Mouse (Mus musculus): ENCODE data around the gene Sept6. TPM values are rescaled to one million over a fixed set of nuclear protein-coding genes. Genes with fewer than 3 reads are reported as not detected.

Sept6 gene
- polyA plus RNA-seq, 1 experiment from 2014 or later = 14.1 TPM

DNA sequence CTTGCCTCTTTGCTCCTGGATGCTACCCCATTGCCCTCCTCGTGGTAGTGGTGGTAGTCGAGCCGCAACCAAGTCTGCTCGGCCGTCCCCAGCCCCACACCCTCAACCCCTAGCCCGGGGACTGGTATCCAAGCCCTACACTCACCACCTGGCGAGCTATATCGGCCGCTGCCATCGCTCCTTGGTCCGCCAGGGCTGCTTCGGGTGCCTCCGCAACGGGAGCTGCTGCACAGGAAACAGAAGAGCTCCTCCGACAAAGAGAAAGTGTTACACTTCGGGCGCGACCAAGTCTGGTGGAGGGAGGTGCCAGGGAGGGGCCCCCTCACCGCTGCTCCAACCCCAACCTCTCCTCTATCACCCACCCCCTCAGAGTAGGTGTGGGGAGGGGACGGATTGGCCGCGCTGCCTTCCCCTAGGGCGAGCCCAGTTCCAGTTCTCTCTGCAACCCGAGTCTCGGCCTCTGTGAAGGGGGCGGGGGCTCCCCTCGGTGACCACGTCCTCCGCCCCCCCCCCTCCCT lies 2.3 kb downstream of the Sept6 start:
- H3K27me3 ChIP-seq (replicated peaks; ENCODE audit: control insufficient read depth, insufficient read depth, low read length) = no peaks in the 10 kb centered on the region
- H3K4me3 ChIP-seq (ENCODE audit: low read depth, low read length) = peak overlapping the region; percentile 50
- peak overlapping the region; percentile 75 for H3K4me2 ChIP-seq
- DNase-seq (ENCODE audit: low spot score) (peak; percentile 75), ATAC-seq (replicated peaks; ENCODE audit: low FRiP score) (peak; percentile 90)
- no peaks in the 10 kb centered on the region for H3K9me3 ChIP-seq (ENCODE audit: control insufficient read depth, low read length)
- H3K27ac ChIP-seq (ENCODE audit: low read depth, low read length) = no peak overlapping the region
- no peaks in the 10 kb centered on the region for H3K4me1 ChIP-seq (replicated peaks; ENCODE audit: control insufficient read depth, insufficient read depth, low read length)
- no peaks in the 10 kb centered on the region for H3K36me3 ChIP-seq (ENCODE audit: control insufficient read depth, insufficient read depth, low read length)
- 8% methylated on average over 23 of the region's 29 CpGs for WGBS
- peak overlapping the region; percentile 37 for H3K9ac ChIP-seq (ENCODE audit: low read depth, low read length)

- 12% methylated on average over 22 of the region's 23 CpGs for WGBS
- Histone ChIP-seq H3K36me3 (ENCODE audit: control insufficient read depth, insufficient read depth, low read length) (no peaks in the 10 kb centered on the region), H3K4me2 (peak overlapping the region; percentile 75), H3K9ac (ENCODE audit: low read depth, low read length) (peak overlapping the region; percentile 37), H3K9me3 (ENCODE audit: control insufficient read depth, low read length) (no peaks in the 10 kb centered on the region), H3K4me3 (ENCODE audit: low read depth, low read length) (peak overlapping the region; percentile 50), H3K27ac (ENCODE audit: low read depth, low read length) (no peak overlapping the region), H3K4me1 (replicated peaks; ENCODE audit: control insufficient read depth, insufficient read depth, low read length) (no peaks in the 10 kb centered on the region), H3K27me3 (replicated peaks; ENCODE audit: control insufficient read depth, insufficient read depth, low read length) (no peaks in the 10 kb centered on the region)
- peak; percentile 47 for DNase-seq (ENCODE audit: low spot score)
- peak; percentile 64 for ATAC-seq (replicated peaks; ENCODE audit: low FRiP score)
Observed at GRCm38 (mm10) chrX:36988754-36989153, 2.8 kb downstream of the Sept6 start.

DNA sequence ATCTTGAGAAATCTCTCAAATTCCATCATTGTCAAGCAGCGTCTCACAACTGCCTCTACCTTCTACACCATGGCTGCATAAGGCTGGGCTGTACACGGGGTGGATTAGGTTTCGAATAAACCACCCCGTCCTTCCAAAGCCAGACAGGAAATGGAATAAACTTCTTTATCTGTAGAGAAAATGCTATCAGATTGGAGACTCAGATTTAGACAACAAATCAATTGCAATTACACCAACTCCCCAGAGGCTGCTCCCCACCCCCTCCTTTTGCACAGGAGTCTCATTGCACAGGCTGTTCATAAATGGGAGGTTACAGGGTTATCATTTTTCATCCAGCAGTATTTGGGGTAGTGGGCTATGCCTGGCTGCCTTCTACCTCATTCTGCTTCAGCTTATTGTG lies 3.7 kb downstream of the Sept6 start:
- ATAC-seq (replicated peaks; ENCODE audit: low FRiP score) (no peak), DNase-seq (ENCODE audit: low spot score) (no peak)
- 59% methylated on average over 4 of the region's 4 CpGs for WGBS
- Histone ChIP-seq H3K9me3 (ENCODE audit: control insufficient read depth, low read length) (no peaks in the 10 kb centered on the region), H3K9ac (ENCODE audit: low read depth, low read length) (no peak overlapping the region), H3K4me2 (peak overlapping the region; percentile 75), H3K27me3 (replicated peaks; ENCODE audit: control insufficient read depth, insufficient read depth, low read length) (no peaks in the 10 kb centered on the region), H3K4me1 (replicated peaks; ENCODE audit: control insufficient read depth, insufficient read depth, low read length) (no peaks in the 10 kb centered on the region), H3K4me3 (ENCODE audit: low read depth, low read length) (no peak overlapping the region), H3K36me3 (ENCODE audit: control insufficient read depth, insufficient read depth, low read length) (no peaks in the 10 kb centered on the region), H3K27ac (ENCODE audit: low read depth, low read length) (no peak overlapping the region)

DNA sequence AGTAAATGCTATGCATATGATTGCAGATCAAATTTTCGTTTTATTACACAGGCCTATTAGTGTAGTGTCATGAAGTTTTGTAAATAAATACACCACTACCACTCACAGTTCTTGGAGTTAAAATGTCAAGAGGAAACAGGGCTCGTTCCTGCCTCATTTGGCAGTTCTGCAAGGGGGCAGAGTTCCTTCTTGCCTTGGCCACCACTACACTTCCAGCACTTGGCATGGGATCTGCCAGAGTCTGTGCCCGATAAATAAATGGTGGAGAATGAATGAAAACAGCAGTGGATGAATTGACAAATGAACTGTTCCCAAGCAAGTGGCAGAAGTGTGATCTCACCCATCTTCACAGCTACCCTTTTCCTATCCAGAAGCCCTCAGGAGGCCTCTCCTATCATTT lies 6.6 kb downstream of the Sept6 start:
- Histone ChIP-seq H3K27me3 (replicated peaks; ENCODE audit: control insufficient read depth, insufficient read depth, low read length) (no peaks in the 10 kb centered on the region), H3K4me1 (replicated peaks; ENCODE audit: control insufficient read depth, insufficient read depth, low read length) (no peaks in the 10 kb centered on the region), H3K4me3 (ENCODE audit: low read depth, low read length) (no peak overlapping the region), H3K9ac (ENCODE audit: low read depth, low read length) (no peak overlapping the region), H3K27ac (ENCODE audit: low read depth, low read length) (no peak overlapping the region), H3K9me3 (ENCODE audit: control insufficient read depth, low read length) (no peaks in the 10 kb centered on the region), H3K36me3 (ENCODE audit: control insufficient read depth, insufficient read depth, low read length) (no peaks in the 10 kb centered on the region), H3K4me2 (no peak overlapping the region)
- DNase-seq (ENCODE audit: low spot score) = no peak
- ATAC-seq (replicated peaks; ENCODE audit: low FRiP score) = no peak
- WGBS = 64% methylated on average over 3 of the region's 3 CpGs

- no peaks in the 10 kb centered on the region for H3K4me1 ChIP-seq (replicated peaks; ENCODE audit: control insufficient read depth, insufficient read depth, low read length)
- ATAC-seq (replicated peaks; ENCODE audit: low FRiP score) (no peak), DNase-seq (ENCODE audit: low spot score) (no peak)
- 45% methylated on average over 11 of the region's 11 CpGs for WGBS
- no peak overlapping the region for H3K9ac ChIP-seq (ENCODE audit: low read depth, low read length)
- no peak overlapping the region for H3K4me2 ChIP-seq
- H3K27me3 ChIP-seq (replicated peaks; ENCODE audit: control insufficient read depth, insufficient read depth, low read length) = no peaks in the 10 kb centered on the region
- no peak overlapping the region for H3K27ac ChIP-seq (ENCODE audit: low read depth, low read length)
- no peak overlapping the region for H3K4me3 ChIP-seq (ENCODE audit: low read depth, low read length)
- H3K36me3 ChIP-seq (ENCODE audit: control insufficient read depth, insufficient read depth, low read length) = no peaks in the 10 kb centered on the region
- no peaks in the 10 kb centered on the region for H3K9me3 ChIP-seq (ENCODE audit: control insufficient read depth, low read length)
Observed at GRCm38 (mm10) chrX:36983654-36984311, 7.8 kb downstream of the Sept6 start.

DNA sequence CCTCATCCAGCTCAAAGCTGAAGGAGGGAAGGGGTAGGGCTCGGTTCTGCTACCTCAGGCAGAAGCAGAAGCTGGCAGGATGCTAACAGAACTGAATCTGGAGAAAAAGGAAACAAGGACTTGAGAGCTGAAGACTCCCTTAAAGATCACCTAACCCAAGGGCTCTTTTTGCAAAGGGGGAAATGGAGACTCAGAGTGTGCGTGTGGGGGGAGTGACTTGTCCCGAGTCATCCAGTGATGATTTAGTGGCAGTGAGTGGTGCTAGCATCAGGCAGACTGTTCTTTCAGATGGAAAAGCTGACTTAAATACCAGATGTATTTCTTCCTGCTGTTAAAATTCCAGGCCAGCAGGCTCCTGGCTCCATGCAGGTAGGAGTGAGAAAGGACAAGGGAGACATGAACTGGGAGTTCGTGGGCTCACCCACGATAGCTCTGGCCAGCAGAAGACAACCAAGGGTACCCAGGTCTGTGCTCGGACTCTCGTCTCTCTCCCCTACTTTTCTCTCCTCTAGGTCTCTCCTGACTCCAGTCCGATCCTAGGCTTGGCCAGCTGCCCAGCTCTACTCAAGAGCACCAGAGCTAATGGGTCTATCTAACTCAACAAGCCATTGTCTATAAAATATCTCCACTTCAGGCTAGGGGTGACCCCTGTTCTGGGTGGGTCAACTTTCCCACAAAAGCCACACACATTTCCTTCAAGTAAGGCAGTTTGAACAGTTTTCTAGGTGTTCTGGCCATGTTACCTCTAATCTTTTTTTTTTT lies 8.5 kb downstream of the Sept6 start:
- no peak for DNase-seq (ENCODE audit: low spot score)
- no peaks in the 10 kb centered on the region for H3K9me3 ChIP-seq (ENCODE audit: control insufficient read depth, low read length)
- H3K27ac ChIP-seq (ENCODE audit: low read depth, low read length) = no peak overlapping the region
- H3K4me1 ChIP-seq (replicated peaks; ENCODE audit: control insufficient read depth, insufficient read depth, low read length) = no peaks in the 10 kb centered on the region
- H3K4me3 ChIP-seq (ENCODE audit: low read depth, low read length) = no peak overlapping the region
- no peak for ATAC-seq (replicated peaks; ENCODE audit: low FRiP score)
- H3K36me3 ChIP-seq (ENCODE audit: control insufficient read depth, insufficient read depth, low read length) = no peaks in the 10 kb centered on the region
- 60% methylated on average over 8 of the region's 8 CpGs for WGBS
- H3K9ac ChIP-seq (ENCODE audit: low read depth, low read length) = no peak overlapping the region
- no peak overlapping the region for H3K4me2 ChIP-seq
- H3K27me3 ChIP-seq (replicated peaks; ENCODE audit: control insufficient read depth, insufficient read depth, low read length) = no peaks in the 10 kb centered on the region

GRCm38 (mm10) chrX:36980563-36981187 lies 10.9 kb downstream of the Sept6 start:
- no peak for ATAC-seq (replicated peaks; ENCODE audit: low FRiP score)
- 54% methylated on average over 10 of the region's 10 CpGs for WGBS

GRCm38 (mm10) chrX:36977863-36978262 lies 13.7 kb downstream of the Sept6 start:
- DNase-seq (ENCODE audit: low spot score) (no peak), ATAC-seq (replicated peaks; ENCODE audit: low FRiP score) (no peak)
- Histone ChIP-seq H3K4me3 (ENCODE audit: low read depth, low read length) (no peak overlapping the region), H3K4me2 (no peak overlapping the region), H3K36me3 (ENCODE audit: control insufficient read depth, insufficient read depth, low read length) (no peaks in the 10 kb centered on the region), H3K27ac (ENCODE audit: low read depth, low read length) (no peak overlapping the region), H3K4me1 (replicated peaks; ENCODE audit: control insufficient read depth, insufficient read depth, low read length) (no peaks in the 10 kb centered on the region), H3K9ac (ENCODE audit: low read depth, low read length) (no peak overlapping the region), H3K9me3 (ENCODE audit: control insufficient read depth, low read length) (no peaks in the 10 kb centered on the region), H3K27me3 (replicated peaks; ENCODE audit: control insufficient read depth, insufficient read depth, low read length) (no peaks in the 10 kb centered on the region)
- WGBS = 45% methylated on average over 2 of the region's 2 CpGs

More at GRCm38 (mm10) chrX:36980563-36981187, 10.9 kb downstream of the Sept6 start:
- Histone ChIP-seq H3K4me2 (no peak overlapping the region), H3K4me1 (replicated peaks; ENCODE audit: control insufficient read depth, insufficient read depth, low read length) (no peaks in the 10 kb centered on the region), H3K9ac (ENCODE audit: low read depth, low read length) (no peak overlapping the region), H3K4me3 (ENCODE audit: low read depth, low read length) (no peak overlapping the region), H3K27ac (ENCODE audit: low read depth, low read length) (no peak overlapping the region), H3K36me3 (ENCODE audit: control insufficient read depth, insufficient read depth, low read length) (no peaks in the 10 kb centered on the region), H3K27me3 (replicated peaks; ENCODE audit: control insufficient read depth, insufficient read depth, low read length) (no peaks in the 10 kb centered on the region), H3K9me3 (ENCODE audit: control insufficient read depth, low read length) (no peaks in the 10 kb centered on the region)
- DNase-seq (ENCODE audit: low spot score) = no peak

All from liver, embryonic 11.5 days (tissue).